Mouse (Mus musculus) MEL (cell line): ENCODE results near the gene Lims1. TPM values are rescaled to one million over a fixed set of nuclear protein-coding genes. Genes with fewer than 3 reads are reported as not detected.

Experiments
- DNase-seq: peaks from one replicate; pipeline ENCODE4 v3.0.0; 2011; ENCODE audit warnings: low read depth, low spot score
- H3K27ac ChIP-seq: 2 replicates; pipeline ENCODE4 v1.5.1; 2012; ENCODE audit warnings: low read depth, mild to moderate bottlenecking, control low read depth, low read length, moderate library complexity; ENCODE audit not compliant: control insufficient read depth
- H3K27me3 ChIP-seq, 2 experiments: fragments of 150-350 bp in 1 of 2; sonication (generic) in 1 of 2; 2 replicates each; pipeline ENCODE4 v1.6.1; 2012; ENCODE audit warnings: low read length in 2 of 2, mild to moderate bottlenecking in 2 of 2, improper control_type of control experiment in 1 of 2, moderate library complexity in 1 of 2; ENCODE audit not compliant: insufficient read depth in 2 of 2, control insufficient read depth in 1 of 2
- H3K36me3 ChIP-seq, 2 experiments: 2 replicates each; pipeline ENCODE4 v1.6.1; 2012 to 2014; ENCODE audit warnings: low read length in 2 of 2, improper control_type of control experiment in 1 of 2, inconsistent platforms in 1 of 2, mild to moderate bottlenecking in 1 of 2; ENCODE audit not compliant: insufficient read depth in 2 of 2, control insufficient read depth in 1 of 2
- H3K4me1 ChIP-seq, 2 experiments: fragments of 150-350 bp in 1 of 2; sonication (generic) in 1 of 2; 2 replicates each; pipeline ENCODE4 v1.6.1; 2012; ENCODE audit warnings: low read length in 2 of 2, improper control_type of control experiment in 1 of 2, mild to moderate bottlenecking in 1 of 2; ENCODE audit not compliant: insufficient read depth in 2 of 2, control insufficient read depth in 1 of 2
- H3K4me3 ChIP-seq, 2 experiments: fragments of 150-350 bp in 1 of 2; sonication (generic) in 1 of 2; 2 replicates each; pipeline ENCODE4 v1.5.1; 2012; ENCODE audit warnings: low read depth in 2 of 2, low read length in 2 of 2, mild to moderate bottlenecking in 2 of 2, moderate library complexity in 2 of 2, control low read depth in 1 of 2, improper control_type of control experiment in 1 of 2; ENCODE audit not compliant: control insufficient read depth in 1 of 2, insufficient read depth in 1 of 2
- H3K79me2 ChIP-seq: 2 replicates; pipeline ENCODE4 v1.6.1; 2012; ENCODE audit warnings: mild to moderate bottlenecking, low read length, moderate library complexity; ENCODE audit not compliant: control insufficient read depth, poor library complexity, insufficient read depth
- H3K9ac ChIP-seq: 2 replicates; pipeline ENCODE4 v1.6.1; 2012; ENCODE audit warnings: low read depth, mild to moderate bottlenecking, control low read depth, low read length, moderate library complexity; ENCODE audit not compliant: control insufficient read depth, poor library complexity, severe bottlenecking
- H3K9me3 ChIP-seq: fragments of 150-350 bp; sonication (generic); replicated peaks from 2 replicates; pipeline ENCODE4 v1.6.1; 2012; ENCODE audit warnings: mild to moderate bottlenecking, low read length, improper control_type of control experiment, moderate library complexity; ENCODE audit not compliant: insufficient read depth
- CHD2 ChIP-seq: IDR thresholded peaks from 2 replicates; pipeline ENCODE4 v1.6.1; 2011; ENCODE audit warnings: low read length, improper control_type of control experiment
- CTCF ChIP-seq, 3 experiments: IDR thresholded peaks in 2 of 3; conservative IDR thresholded peaks in 1 of 3; 2 replicates each; pipeline ENCODE4 v1.5.1; 2011 to 2012; ENCODE audit warnings: low read length in 3 of 3, low read depth in 2 of 3, mild to moderate bottlenecking in 2 of 3, improper control_type of control experiment in 1 of 3, inconsistent platforms in 1 of 3, mixed read lengths in 1 of 3, moderate library complexity in 1 of 3; ENCODE audit not compliant: control insufficient read depth in 1 of 3, insufficient read depth in 1 of 3, poor library complexity in 1 of 3, severe bottlenecking in 1 of 3
- EP300 ChIP-seq, 2 experiments: IDR thresholded peaks; 2 replicates each; pipeline ENCODE4 v1.6.1; 2011; ENCODE audit warnings: improper control_type of control experiment in 2 of 2, low read length in 2 of 2, low read depth in 1 of 2, mild to moderate bottlenecking in 1 of 2
- ETS1 ChIP-seq: IDR thresholded peaks from 2 replicates; pipeline ENCODE4 v1.6.1; 2012; ENCODE audit warnings: low read depth, mild to moderate bottlenecking, inconsistent platforms, low read length, improper control_type of control experiment, moderate library complexity
- GABPA ChIP-seq: IDR thresholded peaks from 2 replicates; pipeline ENCODE4 v1.6.1; 2012; ENCODE audit warnings: low read depth, mild to moderate bottlenecking, inconsistent platforms, low read length, improper control_type of control experiment, moderate library complexity
- JUND ChIP-seq: IDR thresholded peaks from 2 replicates; pipeline ENCODE4 v1.6.1; 2011; ENCODE audit warnings: low read depth, mild to moderate bottlenecking, improper control_type of control experiment, low read length
- MAX ChIP-seq: IDR thresholded peaks from 2 replicates; pipeline ENCODE4 v1.6.1; 2011; ENCODE audit warnings: low read length, improper control_type of control experiment
- MYC ChIP-seq: IDR thresholded peaks from 2 replicates; pipeline ENCODE4 v1.6.1; 2011; ENCODE audit warnings: low read depth, mild to moderate bottlenecking, low read length, improper control_type of control experiment, moderate library complexity
- NELFE ChIP-seq: IDR thresholded peaks from 2 replicates; pipeline ENCODE4 v1.6.1; 2011; ENCODE audit warnings: low read depth, low read length, improper control_type of control experiment
- POLR2A ChIP-seq, 2 experiments: IDR thresholded peaks; 2 replicates each; pipeline ENCODE4 v1.6.1; 2011 to 2012; ENCODE audit warnings: low read length in 2 of 2, mild to moderate bottlenecking in 2 of 2, control low read depth in 1 of 2, improper control_type of control experiment in 1 of 2, low read depth in 1 of 2, moderate library complexity in 1 of 2; ENCODE audit not compliant: control insufficient read depth in 1 of 2, insufficient read depth in 1 of 2, poor library complexity in 1 of 2
- POLR2AphosphoS2 ChIP-seq: IDR thresholded peaks from 2 replicates; pipeline ENCODE4 v1.6.1; 2011; ENCODE audit warnings: low read length, improper control_type of control experiment
- POLR2AphosphoS5 ChIP-seq: IDR thresholded peaks from 2 replicates; pipeline ENCODE4 v1.6.1; 2012; ENCODE audit warnings: low read depth, borderline replicate concordance, mild to moderate bottlenecking, inconsistent platforms, low read length, moderate library complexity, mixed read lengths
- TAL1 ChIP-seq: IDR thresholded peaks from 2 replicates; pipeline ENCODE4 v1.6.1; 2012; ENCODE audit warnings: mild to moderate bottlenecking, inconsistent platforms, low read length, moderate library complexity, mixed read lengths
- UBTF ChIP-seq: IDR thresholded peaks from 2 replicates; pipeline ENCODE4 v1.6.1; 2012; ENCODE audit warnings: low read depth, mild to moderate bottlenecking, inconsistent platforms, low read length, improper control_type of control experiment, moderate library complexity, borderline replicate concordance; ENCODE audit not compliant: insufficient read depth
- ZC3H11A ChIP-seq: IDR thresholded peaks from 2 replicates; pipeline ENCODE4 v1.6.1; 2012; ENCODE audit warnings: low read depth, mild to moderate bottlenecking, inconsistent platforms, low read length, improper control_type of control experiment
- ZKSCAN1 ChIP-seq: IDR thresholded peaks from 2 replicates; pipeline ENCODE4 v1.6.1; 2012; ENCODE audit warnings: low read depth, mild to moderate bottlenecking, inconsistent platforms, low read length, improper control_type of control experiment, moderate library complexity
- ZMIZ1 ChIP-seq: IDR thresholded peaks from 2 replicates; pipeline ENCODE4 v1.6.1; 2012; ENCODE audit warnings: low read depth, mild to moderate bottlenecking, inconsistent platforms, low read length, improper control_type of control experiment, moderate library complexity
- polyA plus RNA-seq, 2 experiments: library from polyadenylated mRNA; stranded (reverse) in 1 of 2; unstranded in 1 of 2; fragments of >175 nt in 1 of 2; fragments of >200 nt in 1 of 2; gene quantifications; 2 replicates each; pipeline versions ENCODE4 v1.2.1 to v1.2.4; 2012; ENCODE audit warnings: low replicate concordance in 2 of 2, low read depth in 1 of 2; ENCODE audit not compliant: insufficient read length in 2 of 2, insufficient read depth in 1 of 2, missing spikeins in 1 of 2
- total RNA-seq: library from RNA; depleted of rRNA; stranded (reverse); fragments of 300-350 nt; gene quantifications from 2 replicates; pipeline ENCODE4 v1.2.3, GENCODE M21; 2012

Lims1 gene
- total and polyA plus RNA-seq, 3 experiments, result 24.9 to 28.5 TPM; not detected in 1

DNA sequence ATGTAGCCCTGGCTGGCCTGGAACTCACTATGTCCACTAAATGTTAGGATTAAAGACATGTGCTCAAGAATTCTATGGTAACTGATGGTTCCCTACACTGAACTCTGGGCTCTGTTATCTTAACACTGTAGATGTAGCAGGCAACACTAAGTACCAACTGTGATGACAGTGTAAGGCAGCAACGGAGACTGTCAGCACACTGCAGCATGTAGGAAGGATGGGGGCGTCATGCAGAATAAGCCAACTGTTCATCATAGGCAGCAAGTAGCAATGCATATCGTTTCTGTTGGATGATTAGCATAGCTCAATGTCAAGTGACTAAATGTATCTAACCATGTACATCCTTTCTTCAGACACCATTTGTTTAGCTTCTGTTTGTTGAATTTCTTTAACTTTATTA, 29.0 kb upstream of the Lims1 start:
- peaks cover 0 to 3% of the 10 kb centered on the region in 2 experiments; a peak in 2 of 4 replicates for H3K4me1 ChIP-seq
- H3K4me3 ChIP-seq, result no peak overlapping the region

DNA sequence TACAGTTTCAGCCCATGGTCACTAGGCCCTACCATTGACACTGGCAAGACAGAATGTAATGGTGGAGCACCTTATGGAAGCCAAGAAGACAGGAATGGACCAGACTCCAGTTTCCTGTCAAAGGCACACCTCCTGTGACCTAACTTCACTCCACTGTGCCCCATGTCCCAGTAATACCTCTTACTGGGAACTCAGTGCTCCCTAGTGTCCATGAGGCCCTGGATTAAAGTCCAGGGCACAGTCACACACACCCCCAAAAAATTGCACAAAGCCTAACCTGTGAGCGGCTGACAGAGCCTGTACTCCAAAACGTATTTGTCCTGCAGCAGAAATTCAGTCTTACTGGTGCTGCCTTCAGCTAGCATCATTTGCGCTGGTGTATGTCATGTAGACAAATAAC, 27.7 kb upstream of the Lims1 start:
- H3K27me3 ChIP-seq, result no peaks in the 10 kb centered on the region
- no peaks in the 10 kb centered on the region; a peak in 1 of 4 replicates for H3K4me1 ChIP-seq
- H3K79me2 ChIP-seq, result no peaks in the 10 kb centered on the region
- H3K36me3 ChIP-seq, result peaks cover 0 to 17% of the 10 kb centered on the region in 2 experiments
- no peak overlapping the region for H3K9ac ChIP-seq
- H3K4me3 ChIP-seq, result no peak overlapping the region
- TF ChIP-seq NELFE, result no peak
- no peak for DNase-seq
- H3K27ac ChIP-seq, result no peak overlapping the region
- no peaks in the 10 kb centered on the region for H3K9me3 ChIP-seq

More for the DNA sequence above, 29.0 kb upstream of the Lims1 start:
- no peak overlapping the region for H3K27ac ChIP-seq
- TF ChIP-seq GABPA (no peak), POLR2AphosphoS2 (no peak), CTCF (IDR thresholded peaks at IDR 0.05 in 2 of 3, conservative IDR thresholded peaks at IDR 0.05 in 1 of 3; ENCODE audit: control insufficient read depth in 1 of 3, insufficient read depth in 1 of 3, low read depth in 2 of 3, low read length in 3 of 3, poor library complexity in 1 of 3, severe bottlenecking in 1 of 3) (no peak), MAX (no peak), MYC (no peak), ETS1 (no peak), JUND (no peak), ZKSCAN1 (no peak), POLR2AphosphoS5 (no peak), ZC3H11A (no peak), UBTF (no peak), EP300 (IDR thresholded peaks at IDR 0.05; ENCODE audit: low read depth in 1 of 2, low read length in 2 of 2) (no peak), POLR2A (IDR thresholded peaks at IDR 0.05; ENCODE audit: control insufficient read depth in 1 of 2, insufficient read depth in 1 of 2, low read depth in 1 of 2, low read length in 2 of 2, poor library complexity in 1 of 2) (no peak), TAL1 (no peak), CHD2 (no peak), ZMIZ1 (no peak)
- TF ChIP-seq, all 39 proteins: peak for 0
- no peak overlapping the region for H3K9ac ChIP-seq
- H3K36me3 ChIP-seq, result peaks cover 3 to 17% of the 10 kb centered on the region in 2 experiments
- H3K9me3 ChIP-seq, result no peaks in the 10 kb centered on the region
- no peaks in the 10 kb centered on the region for H3K27me3 ChIP-seq
- no peaks in the 10 kb centered on the region for H3K79me2 ChIP-seq
- DNase-seq, result no peak
